Mouse (Mus musculus) T-helper 17 cell (primary cell): ENCODE measurements around the gene Jph2.

ENCODE experiments used
- in situ Hi-C, 2 experiments: fragments of 300-600 bp; cut with MboI, MseI; formaldehyde crosslinking; loops; 1 replicate in 1 of 2; 2 replicates in 1 of 2; pipeline ENCODE4 v1.15.1; 2025; ENCODE audit warnings: high pct_unique_total_duplicates in 2 of 2

Gene Jph2

GRCm38 (mm10) chr2:163317281-163317680 lies 80.5 kb downstream of the Jph2 start:
- in situ Hi-C loops: no loop called here

- in situ Hi-C loops: no loop called here
Observed at GRCm38 (mm10) chr2:163310163-163310688, 87.6 kb downstream of the Jph2 start.

GRCm38 (mm10) chr2:163309376-163309775 lies 88.4 kb downstream of the Jph2 start:
- in situ Hi-C loops: no loop called here

GRCm38 (mm10) chr2:163303037-163303436 lies 94.8 kb downstream of the Jph2 start:
- in situ Hi-C loops: no loop called here

- in situ Hi-C loops: no loop called here
Observed at GRCm38 (mm10) chr2:163301641-163302040, 96.2 kb downstream of the Jph2 start.

GRCm38 (mm10) chr2:163300069-163301060 lies 97.4 kb downstream of the Jph2 start:
- in situ Hi-C loops: no loop called here

GRCm38 (mm10) chr2:163296999-163297630 lies 100.7 kb downstream of the Jph2 start:
- in situ Hi-C loops: no loop called here

- in situ Hi-C loops: no loop called here
Observed at GRCm38 (mm10) chr2:163288881-163289379, 108.9 kb downstream of the Jph2 start.
